Mouse (Mus musculus) brain, embryonic 14.5 days (tissue): ENCODE data around the gene Slc35g2.

ENCODE experiments used
- CTCF ChIP-seq: fragments of 200-500 bp; IDR thresholded peaks from 2 replicates; pipeline ENCODE4 v1.5.1; 2012; ENCODE audit warnings: inconsistent platforms, mild to moderate bottlenecking, moderate library complexity, borderline replicate concordance; ENCODE audit not compliant: insufficient read depth, insufficient read length; ENCODE audit errors: extremely low read depth
- POLR2A ChIP-seq: fragments of 200-500 bp; IDR thresholded peaks from 2 replicates; pipeline ENCODE4 v1.6.1; 2012; ENCODE audit warnings: mild to moderate bottlenecking, inconsistent platforms, borderline replicate concordance; ENCODE audit not compliant: poor library complexity, insufficient read depth, insufficient read length, severe bottlenecking; ENCODE audit errors: extremely low read depth

DNA sequence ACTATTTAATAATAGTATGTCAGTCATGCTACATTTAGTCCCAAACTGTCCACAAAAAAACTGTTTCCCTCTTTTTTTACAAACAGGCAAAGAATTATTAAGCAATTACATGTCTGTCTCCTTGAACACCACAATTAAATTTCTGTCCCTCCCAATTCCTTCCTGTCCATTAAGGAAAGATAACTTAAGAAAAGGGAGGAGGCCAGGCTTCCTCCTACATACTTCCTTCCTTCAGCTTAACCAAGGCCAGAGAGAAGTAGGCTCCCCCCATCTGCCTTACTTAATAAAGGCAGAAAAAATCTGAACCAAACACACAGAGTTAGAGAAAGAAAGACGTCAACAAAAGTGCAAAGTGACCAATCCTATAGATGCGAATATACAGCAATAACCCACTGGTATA lies 63.3 kb downstream of the Slc35g2 start:
- no peak for TF ChIP-seq POLR2A
- TF ChIP-seq CTCF, result no peak
